Mouse (Mus musculus) embryo, embryonic 9.5 days (tissue): ENCODE data around the gene Glcci1.
A peak's percentile ranks its signal among the peaks of the same experiment; 100 is the strongest.

Experiments
- DNase-seq: peaks from one replicate; pipeline ENCODE4 v3.0.0-alpha.2; 2017; ENCODE audit errors: extremely low spot score

The Glcci1 gene

DNA sequence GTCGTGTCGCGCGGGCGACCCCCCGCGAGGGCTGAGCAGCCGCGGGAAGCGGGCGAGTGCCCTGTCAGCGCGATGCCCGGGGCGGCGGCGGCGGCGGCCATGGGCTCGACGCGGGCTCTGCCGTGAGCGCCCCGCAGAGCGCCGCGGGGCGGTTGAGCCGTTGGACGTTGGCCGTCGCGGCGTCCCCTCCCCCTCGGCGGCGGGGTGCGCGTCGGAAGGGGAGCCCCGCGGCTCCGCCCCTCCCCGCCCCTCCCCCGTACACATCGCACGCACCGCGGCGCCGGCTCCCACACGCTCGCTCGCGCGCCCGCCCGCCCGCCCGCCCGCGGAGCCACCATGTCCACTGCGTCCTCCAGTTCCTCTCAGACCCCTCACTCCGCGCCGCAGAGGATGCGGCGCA lies at the start of gene Glcci1:
Gene Glcci1, plus strand, starts transcription at position 50 of the 400 bp plus-strand sequence.
- DNase-seq = peak; percentile 75

DNA sequence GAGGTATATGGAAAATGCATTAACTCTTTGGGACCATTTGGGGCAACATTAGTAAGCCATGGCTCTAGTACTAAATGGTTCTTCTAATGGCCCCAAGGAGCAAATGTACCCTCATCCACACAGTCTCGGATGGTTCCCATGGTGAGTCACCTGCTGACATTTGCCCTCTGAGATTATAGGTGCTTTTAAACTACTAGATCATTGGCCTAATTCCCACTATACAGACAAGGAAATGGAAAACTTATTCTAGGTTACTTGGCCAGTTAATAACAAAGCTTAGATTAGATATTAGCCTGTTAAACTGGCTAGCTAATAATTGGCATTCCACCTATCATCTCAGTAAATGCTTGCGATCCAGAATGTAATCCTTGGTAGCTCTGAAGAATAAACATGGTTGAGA lies 47.0 kb upstream of the Glcci1 start:
- no peak for DNase-seq

DNA sequence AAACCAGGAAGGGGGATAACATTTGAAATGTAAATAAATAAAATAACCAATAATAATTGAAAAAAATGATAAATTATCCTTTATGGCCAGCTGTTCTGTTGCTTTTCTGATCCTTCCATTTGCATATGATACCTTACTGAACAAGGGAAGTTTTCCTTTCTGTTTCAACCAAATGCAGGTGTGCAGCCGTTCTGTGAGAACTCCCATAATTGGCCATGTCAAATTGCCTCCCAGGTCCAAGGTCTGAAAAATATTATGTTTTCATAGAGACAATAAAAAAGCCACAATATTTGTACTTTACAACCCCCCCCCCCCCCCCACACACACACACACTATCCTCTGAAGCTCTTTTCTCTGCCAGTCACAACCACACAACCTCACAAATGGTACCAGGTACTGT lies 44.0 kb upstream of the Glcci1 start:
- DNase-seq = no peak

DNA sequence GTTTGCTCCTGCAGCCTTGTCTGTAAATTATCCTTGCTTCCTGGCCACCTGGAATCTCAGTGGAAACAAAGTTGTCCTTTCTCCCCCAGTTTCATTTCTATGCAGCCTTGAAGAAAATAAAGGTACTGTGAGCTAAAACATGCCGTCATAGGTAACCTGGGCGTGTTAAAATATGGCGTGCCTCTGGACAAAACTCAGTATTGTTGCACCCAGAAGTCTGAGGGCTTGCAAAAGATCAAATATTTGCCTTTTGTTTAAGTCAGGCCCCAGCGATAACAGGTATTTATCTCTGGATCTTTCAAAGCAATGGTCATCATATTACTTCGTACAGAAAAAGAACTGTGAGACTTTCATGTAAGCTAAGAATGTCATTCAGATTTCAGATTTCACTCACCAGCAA lies 43.4 kb upstream of the Glcci1 start:
- DNase-seq = no peak

DNA sequence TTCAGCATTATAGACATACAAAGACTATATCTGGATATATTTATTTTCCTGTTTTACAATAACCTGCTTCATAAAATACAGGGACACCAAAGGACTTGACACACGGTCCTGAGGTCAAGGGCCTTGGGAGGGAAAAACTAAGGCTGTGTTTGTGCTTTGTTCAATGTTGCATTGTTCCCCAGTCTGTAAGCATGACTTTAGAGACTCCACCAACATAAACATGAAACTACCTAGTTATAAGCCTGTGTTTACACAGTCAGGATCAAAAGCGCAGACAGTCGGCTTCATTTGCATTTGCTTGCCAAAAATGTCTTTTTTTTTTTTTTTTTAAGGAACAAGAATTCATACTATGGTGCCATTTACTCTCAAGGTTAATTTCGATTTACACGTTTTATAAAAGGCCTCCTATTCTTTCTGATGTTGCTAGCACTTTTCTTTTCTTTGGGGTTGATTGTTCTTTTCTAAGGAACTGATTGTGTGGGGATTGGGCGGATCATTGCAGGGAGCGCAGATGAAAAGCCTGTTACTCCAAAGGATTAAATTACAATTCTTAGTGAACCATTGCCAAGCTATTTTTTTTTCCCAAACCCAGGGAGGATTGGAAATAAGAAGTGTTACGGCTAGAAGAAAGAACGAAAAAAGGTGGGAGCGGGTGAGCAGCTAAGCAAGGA lies 41.6 kb upstream of the Glcci1 start:
- DNase-seq = no peak

DNA sequence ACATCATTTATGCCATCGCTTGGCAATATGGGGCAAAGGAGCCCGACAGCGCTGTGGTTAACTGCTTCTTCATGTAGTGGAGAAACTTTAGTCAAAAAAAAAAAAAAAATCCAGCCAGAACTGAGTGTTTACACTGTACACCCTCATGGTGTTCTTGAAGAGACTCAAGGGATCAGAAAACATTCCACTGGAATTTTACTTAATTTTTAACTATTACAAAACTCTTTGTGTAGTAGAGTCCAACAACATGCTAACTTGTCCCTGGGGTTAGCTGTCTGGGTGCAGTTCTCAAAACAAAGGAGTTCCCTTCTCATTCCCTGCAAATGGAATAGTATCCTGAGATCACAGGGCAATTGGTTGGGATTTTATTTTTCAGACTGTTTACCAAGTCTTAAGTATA lies 39.5 kb upstream of the Glcci1 start:
- DNase-seq = no peak

DNA sequence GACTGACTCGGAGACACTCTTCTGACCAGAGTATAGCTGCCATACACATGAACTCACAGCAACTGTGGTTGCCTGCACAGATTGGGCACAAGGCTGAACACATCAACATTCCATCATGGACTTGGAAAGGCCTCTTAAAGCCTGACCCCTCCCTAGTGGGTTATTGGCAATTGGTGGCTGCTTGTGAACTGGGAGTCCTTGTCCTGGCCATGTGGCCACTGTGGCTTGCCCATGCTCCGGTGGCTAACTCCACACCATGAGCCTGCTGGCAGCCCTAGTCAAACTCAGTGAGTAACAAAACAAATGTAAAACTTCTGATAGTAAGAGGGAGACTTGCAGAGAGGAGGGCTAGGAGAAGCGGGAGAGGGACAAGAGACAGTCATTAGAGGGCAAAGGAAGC lies 37.3 kb upstream of the Glcci1 start:
- DNase-seq = no peak

DNA sequence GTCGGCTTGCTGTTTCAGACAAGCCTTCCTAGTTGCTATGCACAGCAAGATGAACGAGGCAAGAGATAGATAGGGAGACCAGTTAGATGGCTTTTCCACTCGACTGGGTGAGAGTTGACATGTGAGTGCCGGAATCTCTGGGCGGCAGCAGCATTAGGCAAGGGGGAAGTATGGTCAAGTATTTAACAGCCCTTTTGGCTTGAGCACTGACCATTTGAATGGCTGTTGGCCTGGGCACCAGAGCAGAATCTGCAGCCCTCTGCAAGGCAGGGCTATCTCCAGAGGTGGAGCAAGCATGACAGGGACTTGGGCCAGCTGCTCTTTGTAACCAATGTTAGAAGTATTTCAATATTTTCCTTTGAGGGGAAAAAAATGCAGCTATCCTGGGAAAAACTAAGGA lies 36.5 kb upstream of the Glcci1 start:
- no peak for DNase-seq

DNA sequence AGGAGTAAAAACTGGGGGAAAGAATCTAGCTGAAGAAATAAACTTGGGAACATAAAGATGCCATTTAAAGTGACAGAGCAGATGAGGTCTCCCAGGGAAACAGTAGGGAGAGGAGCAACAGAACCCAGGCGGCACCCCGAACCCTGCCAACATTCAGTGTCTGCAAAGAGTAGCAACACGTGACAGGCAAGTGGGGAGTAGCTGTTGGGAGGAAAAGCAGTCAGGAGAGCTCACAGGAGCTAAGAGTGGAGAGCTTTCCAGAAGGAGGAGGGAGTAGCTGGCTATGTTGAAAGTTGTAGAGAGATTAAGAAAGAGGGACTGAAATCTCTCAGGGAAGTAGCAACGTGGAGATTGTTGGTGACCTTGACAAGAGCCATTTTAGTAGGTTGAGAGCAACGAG lies 35.9 kb upstream of the Glcci1 start:
- DNase-seq = no peak

DNA sequence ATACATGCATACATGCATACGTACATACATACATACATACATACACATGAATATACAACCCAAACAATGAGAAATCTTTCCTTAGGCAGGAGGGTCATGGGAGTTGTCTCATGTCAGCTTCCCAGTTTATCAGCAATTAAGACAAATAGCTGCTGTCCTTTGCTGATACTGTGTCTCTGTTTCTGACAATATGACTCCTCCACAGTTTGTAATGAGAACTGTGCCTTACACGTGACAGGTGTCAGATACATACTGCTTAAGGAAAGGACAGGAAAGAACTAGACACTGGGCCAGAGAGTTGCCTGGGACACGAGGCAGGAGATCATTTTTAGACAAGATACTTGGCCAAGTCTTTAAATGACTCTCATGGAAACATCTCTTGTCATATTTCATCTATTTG lies 35.1 kb upstream of the Glcci1 start:
- no peak for DNase-seq

DNA sequence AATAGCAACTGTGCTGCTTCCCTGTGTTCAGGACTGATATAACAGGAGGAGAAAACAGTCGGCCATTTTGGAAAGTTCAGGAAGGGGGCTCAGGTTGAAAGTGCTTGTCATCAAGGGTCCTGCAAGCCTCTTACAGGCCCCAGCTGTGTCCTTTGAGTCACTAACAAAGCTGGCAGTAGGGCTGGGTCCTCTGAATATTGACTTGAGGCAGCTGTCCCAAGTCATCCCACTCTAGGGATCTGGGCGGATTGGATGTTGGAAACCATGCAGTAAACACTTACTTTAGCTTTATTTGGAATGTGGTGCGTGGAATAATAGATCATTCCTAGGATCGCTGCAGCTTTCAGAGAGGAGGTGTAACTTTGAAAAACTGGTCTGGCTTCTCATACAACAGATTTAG lies 34.6 kb upstream of the Glcci1 start:
- DNase-seq = no peak

DNA sequence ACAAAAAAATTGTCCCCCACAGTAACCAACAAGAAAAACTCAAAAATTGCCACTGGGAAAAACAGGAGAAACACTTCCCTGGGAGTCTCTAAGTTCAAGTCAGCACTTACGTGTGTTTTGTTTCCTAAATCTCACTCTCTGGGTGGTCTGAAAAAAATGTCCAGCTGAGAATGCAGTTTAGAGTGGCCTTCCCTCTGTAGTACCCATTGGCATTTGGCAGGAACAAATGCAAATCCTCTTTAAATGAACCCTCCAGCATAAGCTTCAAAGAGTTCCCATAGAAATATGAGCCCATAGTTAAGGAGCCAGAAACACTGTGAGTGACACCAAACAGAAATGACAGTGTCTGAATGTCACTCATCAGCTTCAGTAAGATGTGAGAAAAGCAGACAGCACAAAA lies 30.2 kb upstream of the Glcci1 start:
- no peak for DNase-seq

DNA sequence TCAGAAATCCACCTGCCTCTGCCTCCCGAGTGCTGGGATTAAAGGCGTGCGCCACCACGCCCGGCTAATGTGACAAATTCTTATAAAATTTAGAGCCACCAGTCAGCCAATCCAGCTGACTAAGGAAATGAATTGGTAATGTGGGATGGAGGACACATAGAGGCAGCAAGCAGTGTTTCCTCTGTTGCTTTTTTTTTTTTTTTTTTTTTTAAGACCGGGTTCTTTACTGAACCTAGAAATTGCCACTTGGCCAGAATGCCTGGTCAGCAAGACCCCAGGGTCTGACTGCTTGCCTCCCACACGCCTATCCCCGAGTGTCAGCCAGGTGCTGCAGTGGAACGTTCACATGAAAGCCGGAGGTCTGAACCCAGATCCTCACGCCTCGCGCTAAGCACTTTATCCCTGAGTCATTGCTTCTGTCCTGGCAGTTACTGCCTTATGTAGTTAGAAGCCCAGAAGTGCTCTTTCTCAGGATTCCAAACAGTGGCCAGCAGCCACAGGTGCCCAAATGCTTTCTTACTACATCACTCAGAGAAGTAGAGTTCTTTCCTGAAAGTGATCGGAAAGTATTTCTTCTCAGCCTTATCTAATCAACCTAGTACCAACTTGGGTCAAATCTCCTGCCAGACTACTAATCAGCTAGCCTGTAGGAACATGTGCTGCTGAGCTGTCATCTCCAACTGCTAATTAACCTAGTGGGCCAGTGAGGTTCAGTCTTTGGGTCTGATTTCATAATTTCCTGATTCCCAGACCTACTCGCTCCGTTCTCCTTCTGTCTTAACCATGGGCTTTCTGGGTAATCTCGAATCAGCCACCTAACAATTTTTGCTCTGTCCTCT lies 24.7 kb upstream of the Glcci1 start:
- DNase-seq = no peak

DNA sequence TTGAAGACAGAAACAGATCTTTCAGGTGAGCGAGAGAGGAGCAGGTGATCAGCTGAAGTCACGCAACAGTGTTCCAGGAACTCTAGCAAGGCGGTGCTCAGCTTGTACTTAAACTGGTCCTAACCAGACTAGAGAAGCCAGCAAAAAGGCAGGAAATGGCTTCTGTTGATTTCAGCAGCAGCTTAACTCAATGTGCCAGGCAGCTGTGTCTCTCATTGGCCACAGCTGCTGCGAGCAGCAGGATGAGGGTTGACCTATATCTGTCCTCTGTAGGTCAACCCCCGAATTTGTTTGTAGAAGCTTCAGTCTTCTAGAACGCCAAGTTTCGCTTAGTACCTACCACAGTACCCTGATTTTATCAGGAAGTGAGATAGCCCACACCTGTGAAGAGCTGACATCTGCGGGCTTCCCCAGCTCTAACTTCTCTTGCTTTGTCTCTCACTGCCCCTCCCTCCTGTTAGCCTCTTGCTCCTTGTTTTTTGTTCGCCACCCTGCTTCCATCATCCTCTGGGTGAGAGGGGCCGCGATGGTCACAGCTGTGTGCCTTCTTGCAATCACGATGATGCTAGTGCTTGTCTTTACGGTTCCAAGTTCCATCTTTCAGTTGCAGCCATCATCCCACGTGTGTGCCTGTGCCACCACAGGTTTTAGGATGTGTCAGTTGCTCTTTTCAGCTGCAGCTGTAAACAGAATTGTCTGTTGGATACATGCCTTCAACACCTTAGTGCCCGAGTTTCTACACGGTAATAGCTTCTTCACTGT lies 23.8 kb upstream of the Glcci1 start:
- no peak for DNase-seq

DNA sequence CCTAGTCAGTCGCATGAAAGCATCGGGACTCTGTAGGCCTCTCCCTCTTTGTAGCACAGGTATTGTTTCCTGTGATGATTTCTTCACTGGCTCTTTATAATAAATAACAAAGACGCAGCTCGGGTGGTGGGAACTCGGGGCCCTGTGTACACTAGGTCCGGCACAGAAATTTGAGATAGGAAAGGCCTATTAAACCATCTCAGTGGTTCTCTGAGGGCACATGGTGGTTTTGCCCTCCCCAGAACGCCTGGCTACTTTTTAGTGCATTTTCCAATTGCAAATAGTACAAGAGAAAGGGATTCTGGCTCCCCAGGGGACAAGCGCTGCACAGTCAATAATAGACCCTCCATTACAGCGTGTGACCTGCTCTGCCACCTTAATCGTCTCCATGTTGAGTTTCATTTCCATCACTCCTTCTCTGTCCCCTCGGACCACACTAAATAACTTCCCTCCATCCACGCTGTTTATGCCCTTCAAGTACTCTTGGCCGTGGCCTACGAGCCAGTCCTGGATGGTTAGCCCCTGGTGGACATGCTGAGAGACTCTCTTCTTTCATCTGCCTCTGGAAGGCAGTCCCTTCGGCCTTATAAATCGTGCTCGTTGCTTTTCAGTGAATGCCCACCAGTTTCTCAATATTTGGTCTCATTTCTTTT lies 22.9 kb upstream of the Glcci1 start:
- no peak for DNase-seq

DNA sequence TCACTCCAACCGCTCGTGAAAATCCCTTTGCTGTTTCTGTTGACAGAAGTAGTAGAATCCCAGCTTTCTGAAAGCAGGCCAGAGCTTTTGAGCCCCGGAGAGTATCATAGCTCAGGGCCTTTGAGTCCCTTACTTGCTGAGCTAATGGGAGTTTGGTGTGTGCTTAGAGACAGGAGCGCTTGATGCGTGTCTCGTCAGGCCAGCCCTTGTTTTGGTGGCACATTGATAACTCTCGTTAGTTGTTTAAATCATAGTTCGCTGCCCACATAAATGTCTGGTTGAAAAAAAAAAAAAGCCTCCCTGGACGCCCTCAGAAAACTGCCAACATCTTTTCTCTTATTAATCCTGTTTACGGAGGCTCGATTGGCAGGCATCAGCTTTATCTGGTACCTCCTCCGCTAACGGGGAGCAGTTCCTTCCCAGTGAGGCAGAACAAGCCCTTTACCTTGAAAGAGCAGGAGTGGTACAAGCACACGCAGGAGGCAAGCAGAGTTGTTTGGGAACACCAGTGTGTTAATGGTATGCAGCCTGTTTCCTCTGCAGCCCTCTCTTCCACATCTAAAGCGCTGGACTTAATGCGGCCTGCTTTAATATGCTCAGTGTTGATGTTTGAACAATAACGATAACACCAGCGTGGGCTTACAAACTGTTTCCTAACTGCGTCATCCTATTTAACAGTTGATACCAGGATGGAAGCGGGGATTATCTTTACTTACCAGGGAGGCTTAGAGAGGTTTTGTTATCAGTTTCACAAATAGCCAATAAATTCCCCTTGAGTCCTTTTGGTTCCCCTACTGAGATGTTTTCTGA lies 22.2 kb upstream of the Glcci1 start:
- no peak for DNase-seq

DNA sequence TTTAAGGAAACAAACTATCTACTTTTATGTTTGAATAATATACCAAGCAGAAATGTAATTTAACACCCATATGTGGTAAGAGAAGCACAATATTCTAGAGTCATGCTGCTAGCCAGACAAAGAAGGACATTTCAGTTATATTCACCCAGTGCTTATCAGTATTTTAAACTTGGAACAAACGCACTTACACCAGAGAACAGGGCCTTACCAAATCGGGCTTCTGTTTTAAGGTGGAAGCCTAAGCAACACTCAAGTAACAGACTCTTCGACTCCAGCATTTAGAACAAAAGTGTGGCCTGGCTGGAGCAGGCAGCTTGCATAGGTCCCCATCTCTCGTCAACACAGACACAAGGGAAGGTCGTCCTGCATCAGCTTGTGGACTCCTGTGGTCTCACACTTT lies 21.2 kb upstream of the Glcci1 start:
- DNase-seq = no peak

DNA sequence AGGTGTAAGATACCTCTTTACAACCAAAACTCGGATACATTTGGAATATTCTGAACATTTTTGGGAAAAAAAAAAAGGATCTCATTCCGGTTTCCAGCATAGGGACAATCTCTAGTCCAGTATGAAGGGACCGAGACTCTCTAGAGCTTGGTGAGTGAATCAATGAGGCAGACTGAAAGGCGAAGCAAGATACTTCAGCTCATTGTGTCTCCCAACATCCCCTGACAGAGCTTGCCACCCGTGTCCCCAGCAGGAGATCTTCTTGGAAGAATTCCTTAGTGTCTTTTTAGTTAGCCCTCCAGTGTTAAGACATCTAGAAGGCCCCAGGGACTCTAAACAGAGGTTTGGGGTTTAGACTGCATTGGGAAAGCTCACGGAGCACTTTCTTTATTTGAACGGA lies 20.1 kb upstream of the Glcci1 start:
- no peak for DNase-seq

DNA sequence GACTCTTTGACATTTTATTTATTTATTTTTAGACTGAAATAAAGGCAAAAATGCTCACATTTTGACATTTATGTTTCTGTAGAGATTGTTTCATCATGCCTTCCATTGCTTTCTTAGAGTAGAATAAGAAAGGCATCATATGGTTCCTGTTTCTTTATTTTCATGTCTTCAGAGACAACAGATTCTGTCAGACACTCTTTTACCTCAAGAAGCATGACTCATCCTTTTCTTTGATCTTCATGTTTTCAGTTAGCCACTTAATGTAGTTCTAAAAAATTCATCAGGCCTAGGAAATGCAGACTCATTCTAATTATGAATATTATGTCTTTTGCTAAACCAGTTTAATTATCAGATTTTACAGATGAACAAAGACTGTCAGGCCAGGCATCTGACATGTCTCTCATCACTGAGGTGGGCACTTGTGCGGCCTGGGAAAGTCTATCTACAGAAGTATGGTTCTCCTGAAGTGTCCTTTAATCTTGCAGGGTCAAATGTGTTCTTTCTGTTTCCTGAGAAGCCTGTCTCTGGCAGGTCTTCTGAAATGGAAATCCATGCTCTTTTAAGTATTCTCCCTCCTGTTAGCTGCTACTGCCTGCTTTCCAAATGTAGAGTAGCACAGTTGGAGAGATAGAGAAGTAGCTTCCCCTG lies 19.3 kb upstream of the Glcci1 start:
- DNase-seq = no peak

DNA sequence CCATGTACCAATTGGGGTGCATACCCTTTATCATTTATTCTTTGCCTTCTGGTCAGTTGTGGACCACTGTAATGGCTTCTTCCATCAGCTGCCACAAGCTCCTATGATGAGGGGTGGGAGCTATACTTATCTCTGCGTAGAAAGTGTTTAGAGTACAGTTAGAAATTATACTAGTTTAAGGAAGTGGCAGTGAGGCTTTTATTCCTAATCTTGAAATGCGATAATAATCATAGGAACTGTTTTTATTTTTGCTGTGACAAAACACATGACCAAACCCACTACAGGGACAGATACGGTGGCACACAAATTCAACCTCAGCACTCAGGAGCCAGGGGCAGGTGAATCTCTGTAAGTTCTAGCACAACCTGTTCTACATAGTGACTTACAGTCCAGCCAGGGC lies 17.2 kb upstream of the Glcci1 start:
- DNase-seq = no peak
